ENCODE assay signal across 20 mouse cellular contexts in the genomic region with DNA sequence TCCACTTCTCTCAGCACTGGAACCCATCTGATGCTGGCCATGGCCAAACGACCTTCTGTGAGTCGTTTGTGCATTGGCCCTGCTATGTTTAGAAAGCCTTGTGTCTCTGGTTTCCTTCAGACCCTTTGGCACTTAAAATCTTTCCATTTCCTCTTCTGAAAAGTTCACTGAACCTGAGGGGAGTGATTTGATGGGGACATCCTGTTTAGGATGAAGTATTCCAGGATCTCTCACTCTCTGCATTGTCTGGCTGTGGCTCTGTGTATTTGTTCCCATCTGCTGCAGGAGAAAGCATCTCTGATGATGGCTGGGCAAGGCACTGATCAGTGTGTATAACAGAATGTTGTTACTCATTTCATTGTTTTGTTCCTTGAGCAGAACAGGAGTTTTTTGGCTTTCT. TPM values are rescaled to one million over a fixed set of nuclear protein-coding genes. Genes with fewer than 3 reads are reported as not detected.
A peak's percentile ranks its signal among the peaks of the same experiment; 100 is the strongest.
DNase-seq lines count a peak whose midpoint lies in the region; ATAC-seq and TF ChIP-seq lines count a peak whose summit lies in the region.
"Had no signal": no experiment of that assay in that cellular context is flagged by ENCODE, and none has a peak within 500 bp of the region (broad histone marks: within the 10 kb centered on the region; RNA-seq: fewer than 3 reads in every experiment).

No protein-coding gene starts in this region.

- TF ChIP-seq EP300 in lung, postnatal 0 days (IDR thresholded peaks at IDR 0.05) = no peak

- peak; percentile 4 for DNase-seq in embryo, embryonic 10 days (ENCODE audit: low spot score)
- DNase-seq in embryo, embryonic 11 days = no peak
- no peak for DNase-seq in heart, adult 9 months (ENCODE audit: low spot score in 2 of 2)
- DNase-seq in kidney, postnatal 14 days = peak; percentile 17
- no peak for DNase-seq in kidney, postnatal 10 days
- DNase-seq in lung, postnatal 0 days (ENCODE audit: low spot score) = peak; percentile 35
- no peak for DNase-seq in lung, postnatal 14 days
- DNase-seq: adrenal gland, adult 2 months; cerebellum, adult 2 months; cerebellum, postnatal 36 days; layer of hippocampus, adult 9-11 months; left cerebral cortex, postnatal 4 days; liver, embryonic 13.5 days; thymus, postnatal 25 days had no signal

- H3K4me2 ChIP-seq in heart, embryonic 15.5 days = no peak overlapping the region
- H3K4me2 ChIP-seq in lung, postnatal 0 days (replicated peaks; ENCODE audit: low read depth, low read length) = no peak overlapping the region
- H3K4me2 ChIP-seq: hindbrain, embryonic 12.5 days; midbrain, embryonic 15.5 days had no signal

- no peak for ATAC-seq in heart, embryonic 15.5 days (replicated peaks; ENCODE audit: insufficient number of reproducible peaks, insufficient read depth, low FRiP score, low read depth)
- ATAC-seq in lung, postnatal 0 days = no peak
- ATAC-seq: midbrain, embryonic 15.5 days had no signal

- H3K4me1 ChIP-seq in heart, embryonic 15.5 days (replicated peaks) = peaks cover 17% of the 10 kb centered on the region
- H3K4me1 ChIP-seq in lung, postnatal 0 days (ENCODE audit: insufficient read depth, low read depth, low read length) = peaks cover 4% of the 10 kb centered on the region; the same call in 1 of the 2 replicates

- H3K36me3 ChIP-seq in heart, embryonic 15.5 days = no peaks in the 10 kb centered on the region; the same call in 1 of the 2 replicates
- H3K36me3 ChIP-seq in lung, postnatal 0 days (ENCODE audit: insufficient read depth, low read length) = no peaks in the 10 kb centered on the region
- H3K36me3 ChIP-seq: hindbrain, embryonic 12.5 days; midbrain, embryonic 15.5 days had no signal

- peaks cover 8% of the 10 kb centered on the region for H3K9me3 ChIP-seq in heart, embryonic 15.5 days (replicated peaks)
- H3K9me3 ChIP-seq in lung, postnatal 0 days (ENCODE audit: low read length) = no peaks in the 10 kb centered on the region
- H3K9me3 ChIP-seq: midbrain, embryonic 15.5 days had no signal

- no peak overlapping the region for H3K4me3 ChIP-seq in heart, embryonic 15.5 days
- no peak overlapping the region for H3K4me3 ChIP-seq in lung, postnatal 0 days (ENCODE audit: low read depth, low read length)
- H3K4me3 ChIP-seq: embryonic facial prominence, embryonic 10.5 days; hindbrain, embryonic 12.5 days; left cerebral cortex, adult 2 months; midbrain, embryonic 15.5 days; myocyte had no signal

- 25% methylated on average over 2 of the region's 2 CpGs for WGBS in heart, embryonic 15.5 days
- WGBS in lung, postnatal 0 days = 26% methylated on average over 2 of the region's 2 CpGs

- no peak for TF ChIP-seq CTCF in lung, postnatal 0 days (IDR thresholded peaks at IDR 0.05)

- H3K9ac ChIP-seq in heart, embryonic 15.5 days = no peak overlapping the region
- H3K9ac ChIP-seq in lung, postnatal 0 days (replicated peaks; ENCODE audit: low read depth) = no peak overlapping the region
- H3K9ac ChIP-seq: hindbrain, embryonic 12.5 days; liver, embryonic 13.5 days; midbrain, embryonic 15.5 days had no signal

- no peaks in the 10 kb centered on the region for H3K27me3 ChIP-seq in heart, embryonic 15.5 days
- no peaks in the 10 kb centered on the region for H3K27me3 ChIP-seq in lung, postnatal 0 days (replicated peaks; ENCODE audit: insufficient read depth, low read length)
- H3K27me3 ChIP-seq: hindbrain, embryonic 12.5 days; liver, embryonic 13.5 days; midbrain, embryonic 15.5 days had no signal

- peak overlapping the region; percentile 62 for H3K27ac ChIP-seq in heart, embryonic 15.5 days
- H3K27ac ChIP-seq in lung, postnatal 0 days (ENCODE audit: low read length) = 0 out of 2 replicates have a peak overlapping the region, but pooled peaks have one; percentile 6
- H3K27ac ChIP-seq: embryonic facial prominence, embryonic 10.5 days; hindbrain, embryonic 12.5 days; left cerebral cortex, adult 2 months; midbrain, embryonic 15.5 days had no signal

RNA-seq across cellular contexts. Expression of gene Cyp20a1, which starts 2.6 kb away (rescaled TPM):
- 22.3 and 27.5 TPM in 2 replicates for polyA plus RNA-seq in heart, embryonic 15.5 days (2015; fragmentation: Nextera tagmentation; extraction: Ambion mirVana)
- polyA plus RNA-seq in lung, postnatal 0 days (2015; fragmentation: Nextera tagmentation; extraction: Ambion mirVana) = 15.8 and 16.8 TPM in 2 replicates

Comparison
In these comparisons a context has a peak if more than half of its experiments do, and no peak if none do; other contexts are left out.
1. DNase-seq: peak in embryo, embryonic 10 days (single experiment), kidney, postnatal 14 days (single experiment) and lung, postnatal 0 days (single experiment); none in embryo, embryonic 11 days (single experiment), heart, adult 9 months (0 of 2), kidney, postnatal 10 days (single experiment) and lung, postnatal 14 days (single experiment).